Mouse (Mus musculus): ENCODE data around the gene Serpinb1c. TPM values are rescaled to one million over a fixed set of nuclear protein-coding genes. Genes with fewer than 3 reads are reported as not detected.
"Not testable (repeated sequence)": the region's sequence is repeated elsewhere in the genome, so short reads cannot be mapped to it uniquely, and the experiment has no call there.

Gene Serpinb1c
- total and polyA plus RNA-seq, 3 experiments: 2.0 to 3.5 TPM; not detected in 1

DNA sequence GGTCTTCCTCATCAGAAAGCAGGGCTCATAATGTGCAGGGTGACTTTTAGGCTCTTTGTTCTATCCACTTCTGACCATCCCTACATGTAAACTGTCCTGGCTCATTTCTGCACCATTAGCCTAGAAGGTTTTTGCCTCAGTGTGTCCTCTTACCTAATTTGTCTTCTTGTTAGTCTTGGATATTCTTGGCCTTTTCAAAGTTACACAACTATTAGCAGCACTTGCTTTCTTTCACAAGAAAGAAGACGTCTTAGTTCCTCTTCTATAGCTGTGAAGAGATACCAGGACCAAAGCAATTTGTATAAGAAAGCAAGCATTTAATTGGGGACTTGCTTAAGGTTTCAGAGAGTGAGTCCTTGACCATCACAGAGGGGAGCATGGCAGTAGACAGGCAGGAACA lies 24.1 kb downstream of the Serpinb1c start:
- H3K36me3 ChIP-seq (ENCODE audit: control insufficient read depth, insufficient read depth, low read length): no peaks in the 10 kb centered on the region
- H3K27me3 ChIP-seq (ENCODE audit: control insufficient read depth, insufficient read depth, low read length): no peaks in the 10 kb centered on the region
- intact Hi-C loops (cut with DNase I): no loop called here
- no peak for TF ChIP-seq EP300 (IDR thresholded peaks at IDR 0.05; ENCODE audit: insufficient read depth, low read depth, low read length)
- TF ChIP-seq CTCF (IDR thresholded peaks at IDR 0.05): no peak
- TF ChIP-seq POLR2A (IDR thresholded peaks at IDR 0.05; ENCODE audit: insufficient read depth, low read depth, low read length): no peak
- no peak overlapping the region for H3K9ac ChIP-seq (ENCODE audit: low read depth, low read length)
- no peak overlapping the region for H3K27ac ChIP-seq
- H3K4me3 ChIP-seq: no peak overlapping the region
- WGBS: 75% methylated on average over 1 of the region's 1 CpGs
- H3K4me1 ChIP-seq (ENCODE audit: control insufficient read depth, insufficient read depth, low read length): no peaks in the 10 kb centered on the region
- H3K79me2 ChIP-seq (replicated peaks; ENCODE audit: control insufficient read depth, insufficient read depth, low read length): no peaks in the 10 kb centered on the region
- no peak for DNase-seq

DNA sequence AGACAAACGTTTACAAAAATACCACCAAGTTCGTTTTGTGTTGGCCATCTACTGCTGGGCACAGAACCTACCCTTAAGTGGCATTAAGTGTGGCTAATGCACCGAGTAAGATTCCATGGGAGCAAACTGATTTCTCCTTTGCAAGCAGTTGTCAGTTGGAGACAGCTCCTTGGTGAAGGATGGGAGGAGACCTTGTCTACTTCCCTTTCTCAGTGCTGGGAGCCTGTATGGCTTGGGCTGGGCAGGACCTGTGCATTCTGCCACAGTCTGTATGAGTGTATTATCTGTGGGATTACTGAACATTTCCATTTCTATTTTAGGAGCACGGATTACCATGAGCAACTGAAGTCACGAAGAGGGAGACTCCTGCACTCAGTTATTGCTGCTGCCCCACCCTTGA lies 29.2 kb downstream of the Serpinb1c start:
- Histone ChIP-seq H3K79me2 (replicated peaks; ENCODE audit: control insufficient read depth, insufficient read depth, low read length) (no peaks in the 10 kb centered on the region), H3K9ac (ENCODE audit: low read depth, low read length) (no peak overlapping the region), H3K27me3 (ENCODE audit: control insufficient read depth, insufficient read depth, low read length) (no peaks in the 10 kb centered on the region), H3K4me1 (ENCODE audit: control insufficient read depth, insufficient read depth, low read length) (no peaks in the 10 kb centered on the region), H3K36me3 (ENCODE audit: control insufficient read depth, insufficient read depth, low read length) (no peaks in the 10 kb centered on the region), H3K27ac (no peak overlapping the region), H3K4me3 (no peak overlapping the region)
- DNase-seq: no peak
- intact Hi-C loops (cut with DNase I): no loop called here
- WGBS: 37% methylated on average over 5 of the region's 5 CpGs
- no peak for TF ChIP-seq POLR2A (IDR thresholded peaks at IDR 0.05; ENCODE audit: insufficient read depth, low read depth, low read length)
- TF ChIP-seq CTCF (IDR thresholded peaks at IDR 0.05): no peak
- TF ChIP-seq EP300 (IDR thresholded peaks at IDR 0.05; ENCODE audit: insufficient read depth, low read depth, low read length): no peak

- H3K27me3 ChIP-seq (ENCODE audit: control insufficient read depth, insufficient read depth, low read length); H3K9ac ChIP-seq (ENCODE audit: low read depth, low read length); H3K36me3 ChIP-seq (ENCODE audit: control insufficient read depth, insufficient read depth, low read length); H3K79me2 ChIP-seq (replicated peaks; ENCODE audit: control insufficient read depth, insufficient read depth, low read length); H3K27ac ChIP-seq; H3K4me1 ChIP-seq (ENCODE audit: control insufficient read depth, insufficient read depth, low read length); DNase-seq; H3K4me3 ChIP-seq; intact Hi-C loops (cut with DNase I): not testable (repeated sequence)
- WGBS: 76% methylated on average over 4 of the region's 4 CpGs
These were observed 29.8 kb downstream of the Serpinb1c start for GRCm38 (mm10) chr13:32868233-32868632.

DNA sequence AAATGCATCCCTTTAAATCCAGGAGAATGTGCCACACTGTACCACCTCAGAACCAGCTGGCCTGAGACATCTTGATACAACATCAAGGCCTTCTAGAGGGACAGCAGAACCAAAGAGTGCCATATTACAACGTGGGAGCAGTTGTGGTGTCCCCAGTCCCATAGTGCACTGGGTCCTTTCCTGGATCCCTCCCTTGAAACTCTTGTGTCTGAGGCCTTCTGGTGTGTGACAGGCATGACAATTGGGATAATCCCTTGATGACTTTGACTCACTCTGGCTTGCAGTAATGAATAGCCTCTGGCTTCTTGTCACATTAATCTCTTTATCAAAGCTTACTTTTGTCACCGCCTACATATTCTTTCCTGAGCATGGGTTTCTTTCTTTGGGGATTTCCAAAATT lies 31.0 kb downstream of the Serpinb1c start:
- DNase-seq: no peak
- Histone ChIP-seq H3K27me3 (ENCODE audit: control insufficient read depth, insufficient read depth, low read length) (no peaks in the 10 kb centered on the region), H3K9ac (ENCODE audit: low read depth, low read length) (no peak overlapping the region), H3K4me1 (ENCODE audit: control insufficient read depth, insufficient read depth, low read length) (no peaks in the 10 kb centered on the region), H3K36me3 (ENCODE audit: control insufficient read depth, insufficient read depth, low read length) (no peaks in the 10 kb centered on the region), H3K79me2 (replicated peaks; ENCODE audit: control insufficient read depth, insufficient read depth, low read length) (no peaks in the 10 kb centered on the region), H3K27ac (no peak overlapping the region), H3K4me3 (no peak overlapping the region)
- intact Hi-C loops (cut with DNase I): no loop called here
- 65% methylated on average over 2 of the region's 2 CpGs for WGBS
- no peak for TF ChIP-seq EP300 (IDR thresholded peaks at IDR 0.05; ENCODE audit: insufficient read depth, low read depth, low read length)
- no peak for TF ChIP-seq POLR2A (IDR thresholded peaks at IDR 0.05; ENCODE audit: insufficient read depth, low read depth, low read length)
- TF ChIP-seq CTCF (IDR thresholded peaks at IDR 0.05): no peak

DNA sequence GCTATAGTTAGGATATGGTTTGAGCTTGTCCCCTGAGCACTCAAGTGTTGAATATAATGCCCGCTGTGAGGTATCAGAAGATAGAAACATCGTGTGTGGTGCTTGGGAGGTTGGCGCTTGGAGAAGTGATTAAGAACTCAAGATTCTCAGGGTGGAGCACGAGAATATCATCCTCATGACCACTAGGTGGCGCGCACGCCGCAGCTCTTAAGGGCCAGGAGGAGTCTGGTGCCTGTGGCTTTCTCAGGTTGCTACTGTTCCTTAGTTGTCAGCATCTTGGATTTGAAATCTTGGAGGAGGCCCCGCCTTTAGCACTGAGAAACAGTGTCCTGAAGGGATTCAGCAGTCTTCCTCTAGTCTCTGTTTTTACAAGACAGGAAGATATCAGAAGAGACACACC lies 31.5 kb downstream of the Serpinb1c start:
- 6% methylated on average over 9 of the region's 9 CpGs for WGBS
- TF ChIP-seq EP300 (IDR thresholded peaks at IDR 0.05; ENCODE audit: insufficient read depth, low read depth, low read length): no peak
- TF ChIP-seq POLR2A (IDR thresholded peaks at IDR 0.05; ENCODE audit: insufficient read depth, low read depth, low read length): no peak
- TF ChIP-seq CTCF (IDR thresholded peaks at IDR 0.05): peak; percentile 97
- intact Hi-C loops (cut with DNase I): no loop called here

DNA sequence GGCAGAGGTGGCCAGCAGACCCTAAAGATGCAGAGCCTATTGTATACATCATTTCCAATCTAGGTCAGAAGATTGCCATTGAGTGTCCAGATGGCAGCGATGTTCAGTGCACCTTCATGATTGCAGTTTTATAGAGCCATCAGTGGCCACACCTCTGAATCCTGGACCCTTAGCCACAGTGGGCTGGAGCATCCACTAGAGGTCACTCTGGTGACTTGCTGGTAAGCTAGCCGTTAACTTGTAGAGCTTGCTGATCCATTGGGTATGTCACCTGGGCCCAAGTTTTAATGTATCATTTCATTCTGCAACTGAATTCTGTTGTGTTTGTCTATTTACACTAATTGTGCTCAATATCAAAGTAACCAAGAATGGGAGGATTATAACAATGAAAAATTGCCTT lies 32.4 kb downstream of the Serpinb1c start:
- intact Hi-C loops (cut with DNase I): no loop called here

More for the DNA sequence above, 31.5 kb downstream of the Serpinb1c start:
- Histone ChIP-seq H3K4me1 (ENCODE audit: control insufficient read depth, insufficient read depth, low read length) (no peaks in the 10 kb centered on the region), H3K4me3 (no peak overlapping the region), H3K9ac (ENCODE audit: low read depth, low read length) (no peak overlapping the region), H3K27ac (no peak overlapping the region), H3K27me3 (ENCODE audit: control insufficient read depth, insufficient read depth, low read length) (no peaks in the 10 kb centered on the region), H3K79me2 (replicated peaks; ENCODE audit: control insufficient read depth, insufficient read depth, low read length) (no peaks in the 10 kb centered on the region), H3K36me3 (ENCODE audit: control insufficient read depth, insufficient read depth, low read length) (no peaks in the 10 kb centered on the region)
- peak; percentile 65 to 73 for DNase-seq

GRCm38 (mm10) chr13:32864529-32864928 lies 33.5 kb downstream of the Serpinb1c start:
- WGBS: 76% methylated on average over 3 of the region's 3 CpGs
- H3K27ac ChIP-seq; intact Hi-C loops (cut with DNase I): not testable (repeated sequence)

More for the DNA sequence above, 32.4 kb downstream of the Serpinb1c start:
- Histone ChIP-seq H3K4me1 (ENCODE audit: control insufficient read depth, insufficient read depth, low read length) (no peaks in the 10 kb centered on the region), H3K27ac (no peak overlapping the region), H3K36me3 (ENCODE audit: control insufficient read depth, insufficient read depth, low read length) (no peaks in the 10 kb centered on the region), H3K9ac (ENCODE audit: low read depth, low read length) (no peak overlapping the region), H3K79me2 (replicated peaks; ENCODE audit: control insufficient read depth, insufficient read depth, low read length) (no peaks in the 10 kb centered on the region), H3K4me3 (no peak overlapping the region), H3K27me3 (ENCODE audit: control insufficient read depth, insufficient read depth, low read length) (no peaks in the 10 kb centered on the region)
- no peak for DNase-seq
- TF ChIP-seq EP300 (IDR thresholded peaks at IDR 0.05; ENCODE audit: insufficient read depth, low read depth, low read length): no peak
- TF ChIP-seq POLR2A (IDR thresholded peaks at IDR 0.05; ENCODE audit: insufficient read depth, low read depth, low read length): no peak
- TF ChIP-seq CTCF (IDR thresholded peaks at IDR 0.05): peak; percentile 52
- WGBS: 59% methylated on average over 2 of the region's 2 CpGs

More at GRCm38 (mm10) chr13:32864529-32864928, 33.5 kb downstream of the Serpinb1c start:
- not testable (repeated sequence) for H3K79me2 ChIP-seq (replicated peaks; ENCODE audit: control insufficient read depth, insufficient read depth, low read length); H3K36me3 ChIP-seq (ENCODE audit: control insufficient read depth, insufficient read depth, low read length); H3K4me1 ChIP-seq (ENCODE audit: control insufficient read depth, insufficient read depth, low read length); H3K4me3 ChIP-seq; H3K27me3 ChIP-seq (ENCODE audit: control insufficient read depth, insufficient read depth, low read length); H3K9ac ChIP-seq (ENCODE audit: low read depth, low read length); DNase-seq
